Mouse (Mus musculus) midbrain, embryonic 10.5 days (tissue): ENCODE data around the gene Caap1. TPM values are rescaled to one million over a fixed set of nuclear protein-coding genes. Genes with fewer than 3 reads are reported as not detected.

Source experiments
- DNase-seq: peaks from one replicate; pipeline ENCODE4 v3.0.0-alpha.2; 2017; ENCODE audit warnings: low spot score
- H3K27ac ChIP-seq: fragments of 300-500 bp; sonication (generic); replicated peaks from 2 replicates; pipeline ENCODE4 v1.5.1; 2016; ENCODE audit warnings: mild to moderate bottlenecking
- H3K27me3 ChIP-seq: fragments of 300-500 bp; sonication (generic); 2 replicates; pipeline ENCODE4 v1.6.1; 2016; ENCODE audit warnings: low read depth, mild to moderate bottlenecking; ENCODE audit not compliant: poor library complexity, severe bottlenecking
- H3K36me3 ChIP-seq: fragments of 300-500 bp; sonication (generic); 2 replicates; pipeline ENCODE4 v1.6.1; 2016; ENCODE audit warnings: mild to moderate bottlenecking, moderate library complexity
- H3K4me1 ChIP-seq: fragments of 300-500 bp; sonication (generic); 2 replicates; pipeline ENCODE4 v1.6.1; 2016
- H3K4me3 ChIP-seq: fragments of 300-500 bp; sonication (generic); 2 replicates; pipeline ENCODE4 v1.5.1; 2016; ENCODE audit warnings: mild to moderate bottlenecking, moderate library complexity
- H3K9me3 ChIP-seq: fragments of 300-500 bp; sonication (generic); replicated peaks from 2 replicates; pipeline ENCODE4 v1.6.1; 2016; ENCODE audit warnings: mild to moderate bottlenecking
- WGBS: fragments of 180-500 bp; shearing (Covaris S2); methylation state at CpG from one replicate; pipeline ENCODE4 v1.1.7; 2016; 5-methylcytosine and 5-hydroxymethylcytosine counted together
- polyA plus RNA-seq: library from polyadenylated mRNA; unstranded; fragments of >200 nt; fragmentation: Nextera tagmentation; extraction: Ambion mirVana; gene quantifications from 2 replicates; pipeline ENCODE4 v1.2.1, GENCODE M21; 2016

Caap1 gene
- polyA plus RNA-seq, result 24.4 and 27.8 TPM in 2 replicates

DNA sequence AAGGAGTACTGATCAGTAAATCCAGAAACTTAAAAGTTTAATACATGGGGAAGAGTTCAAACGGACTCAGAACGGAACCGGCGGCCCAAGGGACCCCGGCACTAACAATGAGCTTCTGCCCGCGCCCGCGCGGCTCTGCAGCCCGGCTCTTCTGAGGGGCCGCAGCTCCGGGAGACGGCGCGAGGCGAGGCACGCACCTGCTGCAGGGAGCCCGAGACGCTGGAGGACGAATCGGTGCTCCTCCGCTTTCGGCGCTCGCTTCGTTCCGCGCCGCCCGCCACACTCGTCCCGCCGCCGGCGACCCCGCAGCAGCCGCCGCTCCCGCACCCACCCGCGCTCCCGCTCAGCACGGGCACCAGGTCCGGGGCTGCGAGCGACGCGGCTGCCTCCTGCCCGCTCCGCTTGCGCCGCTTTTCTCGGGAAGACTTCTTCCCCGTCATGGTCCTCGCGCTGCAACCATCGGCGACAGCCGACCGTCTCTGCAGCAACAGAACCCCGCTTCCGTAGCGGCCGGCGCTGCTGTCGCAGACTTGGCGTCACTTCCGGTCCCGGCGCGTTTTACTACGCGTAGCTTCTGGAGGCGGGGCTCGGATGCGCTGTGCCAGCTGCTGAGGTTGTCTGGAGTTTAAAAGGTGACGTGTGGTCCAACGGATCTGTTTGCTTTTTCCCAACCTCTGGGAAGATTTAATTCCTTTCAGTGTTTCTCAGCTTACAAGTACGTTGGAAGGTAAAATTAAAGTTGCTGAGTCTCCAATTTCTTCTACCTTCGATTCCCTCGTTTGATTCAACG lies at the start of gene Caap1, which contains the start of gene Gm10306:
Gene Caap1, minus strand, starts transcription at position 532 of the 790 bp plus-strand sequence.
Gene Gm10306, plus strand, starts transcription at position 282 of the 790 bp plus-strand sequence.
- Histone ChIP-seq H3K4me1 (peaks cover 22% of the 10 kb centered on the region), H3K36me3 (no peaks in the 10 kb centered on the region), H3K9me3 (no peaks in the 10 kb centered on the region), H3K27ac (peak within 1 kb of the TSS; percentile 90), H3K4me3 (peak within 1 kb of the TSS; percentile 94), H3K27me3 (no peaks in the 10 kb centered on the region)
- DNase-seq, result peak; percentile 95
- 2% methylated on average over 74 of the region's 83 CpGs for WGBS

DNA sequence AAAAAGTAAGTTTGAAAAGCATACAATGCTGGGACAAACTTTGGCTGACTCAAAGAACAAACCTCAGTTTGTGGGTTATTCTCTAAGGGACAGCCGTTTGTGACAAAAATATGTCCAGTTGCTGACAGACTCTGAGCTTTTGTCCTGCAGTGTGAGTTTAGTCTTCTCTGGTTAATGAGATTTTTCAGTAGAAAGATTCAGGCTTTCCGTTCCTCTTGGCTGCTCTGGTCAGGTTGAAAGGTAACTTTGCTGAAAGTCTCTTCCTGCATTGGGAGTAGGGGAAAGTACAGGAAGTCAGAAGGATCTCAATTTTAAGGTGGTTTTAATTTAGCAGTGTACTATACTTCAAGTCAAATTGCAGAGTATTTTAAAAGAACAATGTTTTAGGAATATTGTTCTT lies 49.0 kb upstream of the Caap1 start:
- WGBS, result 89% methylated on average over 2 of the region's 2 CpGs
- DNase-seq, result no peak
- H3K9me3 ChIP-seq, result no peaks in the 10 kb centered on the region
- H3K27ac ChIP-seq, result no peak overlapping the region
- H3K27me3 ChIP-seq, result no peaks in the 10 kb centered on the region
- H3K4me1 ChIP-seq, result peaks cover 23% of the 10 kb centered on the region
- no peaks in the 10 kb centered on the region for H3K36me3 ChIP-seq
- no peak overlapping the region for H3K4me3 ChIP-seq

DNA sequence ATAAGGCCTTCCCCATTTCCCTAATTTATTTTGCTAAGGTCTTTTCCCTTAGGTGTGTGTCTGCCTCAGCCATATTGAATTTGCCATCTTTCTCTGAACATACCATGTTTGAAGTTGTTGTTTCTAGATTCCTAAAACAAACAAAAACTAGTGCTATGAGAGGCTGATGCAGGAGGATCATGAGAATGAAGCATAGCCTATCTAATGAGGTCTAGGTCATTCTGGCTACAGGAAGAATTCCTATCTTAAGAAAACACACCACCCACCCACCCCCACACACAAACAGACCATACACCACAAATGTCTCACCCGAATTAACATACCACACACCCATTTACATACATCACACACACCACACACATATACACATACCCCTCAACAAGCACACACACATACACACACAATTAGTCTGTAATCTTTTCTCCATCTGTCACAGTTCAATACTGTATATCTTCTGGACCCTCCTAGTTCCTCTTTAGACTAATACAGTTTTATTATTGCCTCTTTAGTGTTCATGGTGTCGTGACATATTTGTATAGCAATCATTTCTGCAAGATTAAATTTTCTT lies 47.9 kb upstream of the Caap1 start:
- no peak for DNase-seq
- Histone ChIP-seq H3K4me3 (peak overlapping the region; percentile 97; the same call in 1 of the 2 replicates), H3K4me1 (peaks cover 25% of the 10 kb centered on the region), H3K9me3 (no peaks in the 10 kb centered on the region), H3K36me3 (no peaks in the 10 kb centered on the region), H3K27ac (no peak overlapping the region), H3K27me3 (no peaks in the 10 kb centered on the region)
- WGBS, result 86% methylated on average over 2 of the region's 2 CpGs

DNA sequence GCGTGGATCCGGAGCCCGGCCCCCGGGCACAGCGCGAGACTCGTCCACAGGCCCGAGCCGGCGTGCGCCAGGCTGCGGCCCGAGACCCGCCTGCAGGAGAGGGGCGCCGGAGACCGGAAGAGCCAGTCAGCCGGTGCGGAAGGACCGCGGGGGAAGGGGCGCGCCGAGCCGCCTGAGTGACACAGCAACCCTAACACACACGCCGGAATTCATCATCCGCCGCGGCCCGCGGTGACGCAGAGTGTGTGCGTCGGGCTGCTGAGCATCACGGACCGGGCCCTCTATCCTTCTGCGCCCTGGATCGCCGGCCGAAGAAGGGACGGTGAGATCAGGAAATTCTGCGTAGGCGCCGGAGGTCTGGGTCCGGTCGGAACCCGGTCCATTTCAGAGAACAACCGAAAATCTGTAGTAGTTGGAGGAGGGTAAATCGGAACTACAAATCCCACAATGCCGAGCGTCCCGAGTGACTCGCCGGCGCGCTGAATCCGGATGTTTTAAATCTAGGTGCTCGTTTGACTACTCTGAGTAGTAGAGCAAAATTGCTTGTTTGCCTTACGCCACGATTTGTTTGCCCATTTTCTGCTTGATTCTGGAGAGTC lies 46.5 kb upstream of the Caap1 start, which contains the start of gene Plaa:
Gene Plaa, minus strand, starts transcription at position 214 of the 599 bp plus-strand sequence.
- no peaks in the 10 kb centered on the region for H3K27me3 ChIP-seq
- no peaks in the 10 kb centered on the region for H3K36me3 ChIP-seq
- H3K27ac ChIP-seq, result peak within 1 kb of the TSS; percentile 96
- H3K9me3 ChIP-seq, result no peaks in the 10 kb centered on the region
- under 1% methylated on average over 61 of the region's 61 CpGs for WGBS
- DNase-seq, result peak; percentile 92
- peak within 1 kb of the TSS; percentile 97 for H3K4me3 ChIP-seq
- H3K4me1 ChIP-seq, result peaks cover 25% of the 10 kb centered on the region

DNA sequence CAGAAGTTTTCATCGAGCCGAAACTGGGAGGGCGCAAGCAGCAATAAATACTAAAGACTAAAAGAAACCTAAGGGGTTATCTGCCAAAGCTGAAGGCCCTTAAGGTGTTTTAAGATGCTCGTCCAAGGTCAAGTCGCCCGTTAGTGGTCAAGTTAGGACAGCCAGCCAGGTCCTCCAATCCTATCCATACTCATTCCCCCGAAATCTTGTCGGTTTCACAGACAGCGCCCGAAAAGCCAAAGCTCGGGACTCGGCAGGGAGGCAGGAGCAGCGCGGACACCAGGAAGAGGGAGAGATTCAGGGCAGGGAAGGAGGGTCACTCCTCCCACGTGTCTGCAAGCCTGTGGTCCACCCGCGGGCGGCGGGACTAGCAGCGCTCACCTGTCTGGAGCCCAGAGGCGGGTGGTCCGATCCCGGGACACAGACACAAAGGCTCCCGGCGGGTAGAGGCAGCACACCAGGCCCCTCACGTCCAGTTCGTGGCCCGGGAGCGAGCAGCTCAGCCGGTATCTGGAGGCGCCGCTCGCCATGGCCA lies 46.0 kb upstream of the Caap1 start:
- WGBS, result under 1% methylated on average over 33 of the region's 33 CpGs

DNA sequence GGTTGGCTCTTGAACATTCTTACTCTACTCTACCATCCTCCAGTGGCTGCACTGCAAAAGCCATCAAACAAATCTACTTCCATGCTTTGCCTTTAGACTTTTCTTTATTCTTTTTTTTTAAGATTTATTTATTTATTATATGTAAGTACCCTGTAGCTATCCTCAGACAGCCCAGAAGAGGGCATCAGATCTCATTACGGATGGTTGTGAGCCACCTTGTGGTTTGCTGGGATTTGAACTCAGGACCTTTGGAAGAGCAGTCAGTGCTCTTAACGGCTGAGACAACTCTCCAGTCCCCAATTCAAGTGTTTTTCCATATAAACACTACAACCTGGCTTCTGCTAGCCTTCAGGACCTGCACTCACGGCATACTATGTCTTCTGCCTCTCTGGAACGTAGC lies 44.8 kb upstream of the Caap1 start:
- Histone ChIP-seq H3K27me3 (no peaks in the 10 kb centered on the region), H3K36me3 (no peaks in the 10 kb centered on the region), H3K27ac (no peak overlapping the region), H3K4me1 (peaks cover 25% of the 10 kb centered on the region), H3K9me3 (no peaks in the 10 kb centered on the region), H3K4me3 (peak overlapping the region; percentile 97)
- WGBS, result 92% methylated on average over 4 of the region's 4 CpGs
- peak; percentile 15 for DNase-seq

More for the DNA sequence above, 46.0 kb upstream of the Caap1 start:
- no peaks in the 10 kb centered on the region for H3K36me3 ChIP-seq
- H3K27me3 ChIP-seq, result no peaks in the 10 kb centered on the region
- H3K4me3 ChIP-seq, result peak overlapping the region; percentile 97
- peak overlapping the region; percentile 96 for H3K27ac ChIP-seq
- H3K4me1 ChIP-seq, result peaks cover 25% of the 10 kb centered on the region
- H3K9me3 ChIP-seq, result no peaks in the 10 kb centered on the region
- no peak for DNase-seq

DNA sequence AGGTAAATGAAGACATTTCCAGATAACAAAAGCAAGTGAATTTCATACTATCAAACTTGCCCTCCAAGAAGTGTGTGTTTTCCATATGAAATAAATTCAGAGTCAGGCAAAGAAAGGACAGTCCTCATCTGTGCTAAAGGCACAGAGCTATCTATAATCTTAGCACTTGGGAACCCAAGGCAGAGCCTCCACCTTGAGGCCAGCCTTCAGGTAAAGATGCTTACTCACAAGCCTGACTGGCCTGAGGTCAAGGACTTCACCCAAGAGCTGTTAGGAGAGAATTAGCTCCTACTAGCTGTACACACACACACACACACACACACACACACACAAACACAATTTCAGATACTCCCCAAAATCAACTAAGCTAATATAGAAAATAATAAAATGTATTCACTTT lies 36.1 kb upstream of the Caap1 start:
- no peaks in the 10 kb centered on the region for H3K27me3 ChIP-seq
- no peaks in the 10 kb centered on the region for H3K36me3 ChIP-seq
- H3K9me3 ChIP-seq, result no peaks in the 10 kb centered on the region
- DNase-seq, result no peak
- H3K4me3 ChIP-seq, result no peak overlapping the region
- H3K4me1 ChIP-seq, result no peaks in the 10 kb centered on the region
- no peak overlapping the region for H3K27ac ChIP-seq

DNA sequence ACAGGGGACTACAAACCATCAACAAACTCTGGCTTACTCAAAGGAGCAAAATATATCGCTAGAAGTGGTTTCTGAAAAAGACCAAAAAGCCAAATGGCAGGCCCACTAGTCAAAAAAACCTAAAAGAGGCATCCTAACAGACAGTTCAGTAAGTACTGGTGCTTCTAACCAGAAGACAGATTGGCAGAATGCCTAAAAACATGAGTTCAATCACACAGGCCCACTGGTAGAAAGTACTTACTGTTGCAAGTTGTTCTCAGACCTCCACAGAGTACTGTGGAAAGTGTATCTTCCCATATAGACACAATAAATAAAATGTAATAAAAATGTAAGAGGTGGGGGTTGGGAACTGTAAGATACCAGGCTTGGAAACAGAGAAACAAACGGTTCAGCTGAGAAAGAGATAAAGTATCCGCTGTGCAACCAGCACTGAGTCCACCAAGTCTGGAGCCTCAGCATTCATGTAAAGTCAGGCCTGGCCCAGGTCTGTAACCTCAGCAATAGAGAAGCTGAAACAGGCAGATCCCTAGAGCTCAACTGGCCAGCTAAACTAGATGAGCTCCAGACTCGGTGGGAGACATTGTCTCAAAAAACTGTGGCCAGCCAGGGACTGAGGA lies 35.3 kb upstream of the Caap1 start:
- no peaks in the 10 kb centered on the region for H3K9me3 ChIP-seq
- 91% methylated on average over 4 of the region's 4 CpGs for WGBS
- no peak overlapping the region for H3K4me3 ChIP-seq
- DNase-seq, result no peak
- H3K27me3 ChIP-seq, result no peaks in the 10 kb centered on the region
- no peak overlapping the region for H3K27ac ChIP-seq
- no peaks in the 10 kb centered on the region for H3K4me1 ChIP-seq
- peaks cover 3% of the 10 kb centered on the region; the same call in 1 of the 2 replicates for H3K36me3 ChIP-seq

DNA sequence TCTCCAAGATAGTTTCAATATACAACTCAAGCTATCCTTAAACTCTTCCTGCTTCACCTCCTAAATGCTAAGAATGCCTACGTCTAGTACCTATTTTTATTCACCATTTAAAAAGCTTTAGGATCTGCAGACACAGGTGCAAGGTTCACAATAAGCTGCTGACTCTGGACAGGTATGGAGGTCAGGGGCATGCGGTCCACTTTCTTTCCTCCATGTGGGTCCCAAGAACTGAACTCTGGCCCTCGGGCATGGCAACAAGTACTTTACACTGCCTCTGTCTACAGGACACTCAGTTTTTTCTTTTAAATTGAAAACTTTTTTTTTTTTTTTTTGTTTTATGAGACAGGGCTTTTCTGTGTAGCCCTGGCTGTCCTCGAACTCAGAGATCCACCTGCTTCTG lies 16.1 kb upstream of the Caap1 start:
- Histone ChIP-seq H3K36me3 (peaks cover 81% of the 10 kb centered on the region), H3K27me3 (no peaks in the 10 kb centered on the region), H3K27ac (no peak overlapping the region), H3K4me1 (no peaks in the 10 kb centered on the region), H3K4me3 (no peak overlapping the region), H3K9me3 (no peaks in the 10 kb centered on the region)
- DNase-seq, result no peak
- 95% methylated on average over 4 of the region's 4 CpGs for WGBS

DNA sequence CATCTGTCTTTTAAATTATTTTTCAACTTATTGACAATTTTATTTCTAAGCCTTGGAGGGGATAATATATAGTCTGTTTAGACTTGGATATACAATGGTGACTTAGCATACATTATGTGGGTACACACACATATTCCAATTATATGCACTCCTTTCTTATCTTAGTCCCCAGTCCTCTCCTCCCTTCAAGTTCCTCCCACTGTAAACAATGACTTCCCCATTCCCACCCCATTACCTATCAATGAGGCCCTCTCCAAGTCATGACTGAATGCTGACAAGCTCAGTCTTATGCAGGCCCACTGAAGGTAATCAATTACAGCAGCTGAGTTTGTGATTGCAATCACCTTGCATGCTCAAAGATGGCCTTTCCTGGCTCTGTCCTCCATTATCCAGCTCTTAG lies 7.7 kb upstream of the Caap1 start:
- DNase-seq, result no peak
- Histone ChIP-seq H3K4me3 (no peak overlapping the region), H3K4me1 (peaks cover 6% of the 10 kb centered on the region), H3K27me3 (no peaks in the 10 kb centered on the region), H3K36me3 (peaks cover 27% of the 10 kb centered on the region), H3K27ac (no peak overlapping the region), H3K9me3 (no peaks in the 10 kb centered on the region)

DNA sequence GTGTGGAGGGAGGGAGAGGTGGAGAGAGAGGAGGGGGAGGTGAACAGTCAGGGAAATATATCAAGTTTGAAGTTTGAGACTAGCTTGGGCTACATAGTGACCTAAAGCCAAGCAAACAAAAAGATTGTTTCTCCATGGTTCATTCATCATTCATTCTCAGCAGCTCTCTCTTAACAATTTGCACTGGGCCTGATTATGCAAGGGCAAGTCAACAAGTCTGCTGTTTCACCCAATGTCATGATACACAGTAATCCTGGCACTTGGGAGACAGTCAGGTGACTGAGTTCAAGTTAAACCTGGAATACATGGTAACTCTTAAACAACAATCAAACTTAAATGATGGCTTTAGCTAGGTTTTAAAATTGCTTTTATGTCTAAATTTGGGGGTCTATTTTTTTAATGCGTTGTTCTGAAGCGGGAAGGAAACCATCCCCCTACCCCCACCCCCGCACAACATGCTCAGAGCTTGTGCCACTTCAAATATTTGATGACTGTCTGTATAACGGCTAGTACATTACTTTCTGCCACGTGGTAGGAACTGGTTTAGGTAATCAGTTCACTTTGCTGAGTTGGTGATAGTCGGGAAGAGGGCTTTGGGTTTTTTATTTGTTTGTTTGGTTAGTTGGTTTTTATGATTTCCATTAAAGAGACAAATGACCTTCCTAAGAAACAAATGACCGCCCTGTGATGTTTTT lies 5.5 kb upstream of the Caap1 start:
- H3K9me3 ChIP-seq, result no peaks in the 10 kb centered on the region
- peaks cover 7% of the 10 kb centered on the region for H3K4me1 ChIP-seq
- DNase-seq, result no peak
- H3K27ac ChIP-seq, result no peak overlapping the region
- H3K4me3 ChIP-seq, result no peak overlapping the region
- peaks cover 12% of the 10 kb centered on the region for H3K36me3 ChIP-seq
- H3K27me3 ChIP-seq, result no peaks in the 10 kb centered on the region
- WGBS, result 79% methylated on average over 7 of the region's 7 CpGs

DNA sequence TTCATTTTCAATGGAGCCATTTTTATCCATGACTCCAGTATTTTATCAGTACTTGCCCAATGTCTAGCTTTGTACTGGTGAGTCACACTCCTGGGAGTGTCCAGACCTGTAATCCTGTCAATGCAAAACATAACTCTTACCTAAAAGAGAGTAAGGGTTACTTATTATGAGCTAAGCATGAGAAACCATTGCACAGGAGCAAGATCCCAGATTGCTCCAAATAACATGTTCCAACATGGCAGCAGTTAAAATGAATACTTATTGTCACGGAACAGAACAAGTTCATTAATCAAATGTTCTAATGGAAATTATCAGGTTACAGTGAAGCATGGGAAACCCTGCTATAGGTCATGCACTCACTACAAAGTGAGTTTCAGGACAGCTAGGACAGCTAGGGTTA lies 3.7 kb upstream of the Caap1 start:
- H3K27me3 ChIP-seq, result no peaks in the 10 kb centered on the region
- H3K27ac ChIP-seq, result no peak overlapping the region
- DNase-seq, result no peak
- peaks cover 13% of the 10 kb centered on the region for H3K4me1 ChIP-seq
- H3K4me3 ChIP-seq, result no peak overlapping the region
- no peaks in the 10 kb centered on the region for H3K36me3 ChIP-seq
- no peaks in the 10 kb centered on the region for H3K9me3 ChIP-seq
- WGBS, result 79% methylated on average over 1 of the region's 1 CpGs
